Mouse (Mus musculus) testis, postnatal 10 days (tissue): ENCODE results near the gene Usf2.

ENCODE experiments used
- DNase-seq: peaks from one replicate; pipeline ENCODE4 v3.0.0; 2021; ENCODE audit warnings: low spot score

The Usf2 gene

GRCm38 (mm10) chr7:30917219-30917618 is 39.4 kb downstream of the Usf2 start:
- DNase-seq: no peak

GRCm38 (mm10) chr7:30916713-30917112 is 39.9 kb downstream of the Usf2 start:
- DNase-seq: no peak

- no peak for DNase-seq
These were observed 41.9 kb downstream of the Usf2 start, which contains the start of gene Mag for GRCm38 (mm10) chr7:30914732-30915131. Gene Mag (minus strand): TSS chr7:30914873.

GRCm38 (mm10) chr7:30909773-30910172 is 46.8 kb downstream of the Usf2 start:
- DNase-seq: no peak

- no peak for DNase-seq
These were observed 47.6 kb downstream of the Usf2 start for GRCm38 (mm10) chr7:30908992-30909431.

- peak; percentile 69 for DNase-seq
These were observed 48.2 kb downstream of the Usf2 start for GRCm38 (mm10) chr7:30908277-30908991.

- no peak for DNase-seq
These were observed 52.6 kb downstream of the Usf2 start for GRCm38 (mm10) chr7:30904042-30904441.
